Mouse (Mus musculus): ENCODE data around the gene Intu. TPM values are rescaled to one million over a fixed set of nuclear protein-coding genes. Genes with fewer than 3 reads are reported as not detected.
A peak's percentile ranks its signal among the peaks of the same experiment; 100 is the strongest.

Gene Intu
- polyA plus RNA-seq (2014; fragmentation: Nextera tagmentation; extraction: Ambion mirVana), result 3.1 and 3.6 TPM in 2 replicates

GRCm38 (mm10) chr3:40531286-40532141 is at the start of gene Intu:
TSS of gene Intu (plus strand) at chr3:40531286.
- Histone ChIP-seq H3K27ac (ENCODE audit: low read depth, low read length) (no peak within 1 kb of the TSS), H3K9me3 (ENCODE audit: control insufficient read depth, low read length) (0 out of 2 replicates have a peak, but pooled peaks cover 2% of the 10 kb centered on the region), H3K4me3 (ENCODE audit: low read depth, low read length) (peak within 1 kb of the TSS; percentile 58), H3K9ac (ENCODE audit: low read depth, low read length) (0 out of 2 replicates have a peak within 1 kb of the TSS, but pooled peaks have one; percentile 28), H3K36me3 (ENCODE audit: control insufficient read depth, insufficient read depth, low read length) (no peaks in the 10 kb centered on the region), H3K4me1 (replicated peaks; ENCODE audit: control insufficient read depth, insufficient read depth, low read length) (peaks cover 18% of the 10 kb centered on the region), H3K27me3 (replicated peaks; ENCODE audit: control insufficient read depth, insufficient read depth, low read length) (peaks cover 27% of the 10 kb centered on the region), H3K4me2 (peak within 1 kb of the TSS; percentile 98)
- ATAC-seq (replicated peaks; ENCODE audit: low FRiP score) (peak; percentile 54), DNase-seq (ENCODE audit: low spot score) (peak; percentile 73)
- 1% methylated on average over 54 of the region's 54 CpGs for WGBS

- Histone ChIP-seq H3K27me3 (replicated peaks; ENCODE audit: control insufficient read depth, insufficient read depth, low read length) (no peaks in the 10 kb centered on the region), H3K36me3 (ENCODE audit: control insufficient read depth, insufficient read depth, low read length) (no peaks in the 10 kb centered on the region), H3K9ac (ENCODE audit: low read depth, low read length) (no peak overlapping the region), H3K4me1 (replicated peaks; ENCODE audit: control insufficient read depth, insufficient read depth, low read length) (peaks cover 6% of the 10 kb centered on the region; the same call in 1 of the 2 replicates), H3K9me3 (ENCODE audit: control insufficient read depth, low read length) (no peaks in the 10 kb centered on the region), H3K4me3 (ENCODE audit: low read depth, low read length) (no peak overlapping the region), H3K4me2 (no peak overlapping the region), H3K27ac (ENCODE audit: low read depth, low read length) (no peak overlapping the region)
- no peak for DNase-seq (ENCODE audit: low spot score)
- ATAC-seq (replicated peaks; ENCODE audit: low FRiP score), result no peak
- 50% methylated on average over 10 of the region's 10 CpGs for WGBS
These were observed 47.8 kb upstream of the Intu start for GRCm38 (mm10) chr3:40483221-40483654.

GRCm38 (mm10) chr3:40487381-40487780 is 43.7 kb upstream of the Intu start:
- WGBS, result 81% methylated on average over 4 of the region's 4 CpGs
- no peak overlapping the region for H3K4me3 ChIP-seq (ENCODE audit: low read depth, low read length)
- no peak overlapping the region for H3K4me2 ChIP-seq
- no peak overlapping the region for H3K27ac ChIP-seq (ENCODE audit: low read depth, low read length)
- ATAC-seq (replicated peaks; ENCODE audit: low FRiP score) (no peak), DNase-seq (ENCODE audit: low spot score) (no peak)
- H3K9ac ChIP-seq (ENCODE audit: low read depth, low read length), result no peak overlapping the region
- H3K4me1 ChIP-seq (replicated peaks; ENCODE audit: control insufficient read depth, insufficient read depth, low read length), result no peaks in the 10 kb centered on the region
- H3K9me3 ChIP-seq (ENCODE audit: control insufficient read depth, low read length), result peaks cover 6% of the 10 kb centered on the region; the same call in 1 of the 2 replicates
- H3K36me3 ChIP-seq (ENCODE audit: control insufficient read depth, insufficient read depth, low read length), result no peaks in the 10 kb centered on the region; the same call in 1 of the 2 replicates
- no peaks in the 10 kb centered on the region for H3K27me3 ChIP-seq (replicated peaks; ENCODE audit: control insufficient read depth, insufficient read depth, low read length)

- DNase-seq (ENCODE audit: low spot score) (no peak), ATAC-seq (replicated peaks; ENCODE audit: low FRiP score) (no peak)
- H3K4me2 ChIP-seq, result no peak overlapping the region
- peaks cover 6% of the 10 kb centered on the region; the same call in 1 of the 2 replicates for H3K9me3 ChIP-seq (ENCODE audit: control insufficient read depth, low read length)
- 87% methylated on average over 3 of the region's 3 CpGs for WGBS
- no peaks in the 10 kb centered on the region for H3K4me1 ChIP-seq (replicated peaks; ENCODE audit: control insufficient read depth, insufficient read depth, low read length)
- no peak overlapping the region for H3K4me3 ChIP-seq (ENCODE audit: low read depth, low read length)
- H3K27me3 ChIP-seq (replicated peaks; ENCODE audit: control insufficient read depth, insufficient read depth, low read length), result no peaks in the 10 kb centered on the region
- no peak overlapping the region for H3K9ac ChIP-seq (ENCODE audit: low read depth, low read length)
- H3K27ac ChIP-seq (ENCODE audit: low read depth, low read length), result no peak overlapping the region
- no peaks in the 10 kb centered on the region; the same call in 1 of the 2 replicates for H3K36me3 ChIP-seq (ENCODE audit: control insufficient read depth, insufficient read depth, low read length)
These were observed 39.3 kb upstream of the Intu start for GRCm38 (mm10) chr3:40491742-40492141.

- Histone ChIP-seq H3K9ac (ENCODE audit: low read depth, low read length) (no peak overlapping the region), H3K36me3 (ENCODE audit: control insufficient read depth, insufficient read depth, low read length) (no peaks in the 10 kb centered on the region), H3K4me2 (no peak overlapping the region), H3K4me3 (ENCODE audit: low read depth, low read length) (no peak overlapping the region), H3K9me3 (ENCODE audit: control insufficient read depth, low read length) (no peaks in the 10 kb centered on the region), H3K27ac (ENCODE audit: low read depth, low read length) (no peak overlapping the region), H3K4me1 (replicated peaks; ENCODE audit: control insufficient read depth, insufficient read depth, low read length) (no peaks in the 10 kb centered on the region), H3K27me3 (replicated peaks; ENCODE audit: control insufficient read depth, insufficient read depth, low read length) (no peaks in the 10 kb centered on the region)
- no peak for DNase-seq (ENCODE audit: low spot score)
- 85% methylated on average over 3 of the region's 3 CpGs for WGBS
- ATAC-seq (replicated peaks; ENCODE audit: low FRiP score), result no peak
These were observed 32.2 kb upstream of the Intu start for GRCm38 (mm10) chr3:40498898-40499297.

- H3K4me2 ChIP-seq, result no peak overlapping the region
- no peaks in the 10 kb centered on the region for H3K4me1 ChIP-seq (replicated peaks; ENCODE audit: control insufficient read depth, insufficient read depth, low read length)
- no peak overlapping the region for H3K9ac ChIP-seq (ENCODE audit: low read depth, low read length)
- no peak overlapping the region for H3K4me3 ChIP-seq (ENCODE audit: low read depth, low read length)
- H3K36me3 ChIP-seq (ENCODE audit: control insufficient read depth, insufficient read depth, low read length), result no peaks in the 10 kb centered on the region
- DNase-seq (ENCODE audit: low spot score) (no peak), ATAC-seq (replicated peaks; ENCODE audit: low FRiP score) (no peak)
- H3K27me3 ChIP-seq (replicated peaks; ENCODE audit: control insufficient read depth, insufficient read depth, low read length), result no peaks in the 10 kb centered on the region
- 76% methylated on average over 8 of the region's 8 CpGs for WGBS
- H3K9me3 ChIP-seq (ENCODE audit: control insufficient read depth, low read length), result no peaks in the 10 kb centered on the region
- no peak overlapping the region for H3K27ac ChIP-seq (ENCODE audit: low read depth, low read length)
These were observed 30.8 kb upstream of the Intu start for GRCm38 (mm10) chr3:40500157-40500808.

- no peak overlapping the region for H3K4me2 ChIP-seq
- DNase-seq (ENCODE audit: low spot score) (no peak), ATAC-seq (replicated peaks; ENCODE audit: low FRiP score) (no peak)
- H3K4me1 ChIP-seq (replicated peaks; ENCODE audit: control insufficient read depth, insufficient read depth, low read length), result no peaks in the 10 kb centered on the region
- H3K36me3 ChIP-seq (ENCODE audit: control insufficient read depth, insufficient read depth, low read length), result no peaks in the 10 kb centered on the region
- 79% methylated on average over 5 of the region's 5 CpGs for WGBS
- no peak overlapping the region for H3K4me3 ChIP-seq (ENCODE audit: low read depth, low read length)
- no peak overlapping the region for H3K9ac ChIP-seq (ENCODE audit: low read depth, low read length)
- H3K27me3 ChIP-seq (replicated peaks; ENCODE audit: control insufficient read depth, insufficient read depth, low read length), result no peaks in the 10 kb centered on the region
- H3K27ac ChIP-seq (ENCODE audit: low read depth, low read length), result no peak overlapping the region
- H3K9me3 ChIP-seq (ENCODE audit: control insufficient read depth, low read length), result no peaks in the 10 kb centered on the region
These were observed 26.7 kb upstream of the Intu start for GRCm38 (mm10) chr3:40504377-40504776.

- no peak overlapping the region for H3K4me2 ChIP-seq
- no peak overlapping the region for H3K9ac ChIP-seq (ENCODE audit: low read depth, low read length)
- no peaks in the 10 kb centered on the region for H3K36me3 ChIP-seq (ENCODE audit: control insufficient read depth, insufficient read depth, low read length)
- no peak overlapping the region for H3K4me3 ChIP-seq (ENCODE audit: low read depth, low read length)
- H3K27me3 ChIP-seq (replicated peaks; ENCODE audit: control insufficient read depth, insufficient read depth, low read length), result no peaks in the 10 kb centered on the region
- H3K9me3 ChIP-seq (ENCODE audit: control insufficient read depth, low read length), result no peaks in the 10 kb centered on the region
- no peak for DNase-seq (ENCODE audit: low spot score)
- 90% methylated on average over 14 of the region's 14 CpGs for WGBS
- H3K27ac ChIP-seq (ENCODE audit: low read depth, low read length), result no peak overlapping the region
- ATAC-seq (replicated peaks; ENCODE audit: low FRiP score), result no peak
- no peaks in the 10 kb centered on the region for H3K4me1 ChIP-seq (replicated peaks; ENCODE audit: control insufficient read depth, insufficient read depth, low read length)
These were observed 25.6 kb upstream of the Intu start for GRCm38 (mm10) chr3:40505451-40506014.

All from liver, embryonic 11.5 days (tissue).